Mouse (Mus musculus): Measurements from ENCODE around the gene Thrb. TPM values are rescaled to one million over a fixed set of nuclear protein-coding genes. Genes with fewer than 3 reads are reported as not detected.

Gene Thrb
- polyA plus RNA-seq, 1 experiment, result 0.65 TPM

GRCm38 (mm10) chr14:17885320-17885719 lies 225.3 kb downstream of the Thrb start:
- Histone ChIP-seq H3K36me3 (ENCODE audit: control insufficient read depth, insufficient read depth, low read length) (no peaks in the 10 kb centered on the region), H3K27me3 (ENCODE audit: control insufficient read depth, insufficient read depth, low read length) (no peaks in the 10 kb centered on the region), H3K4me3 (ENCODE audit: extremely low read depth, insufficient read depth, insufficient read length) (no peak overlapping the region), H3K4me1 (ENCODE audit: control insufficient read depth, insufficient read depth, insufficient read length) (no peaks in the 10 kb centered on the region), H3K27ac (ENCODE audit: insufficient read depth, low read length) (no peak overlapping the region)
- no peak for TF ChIP-seq POLR2A (IDR thresholded peaks at IDR 0.05; ENCODE audit: low read depth, low read length)
- no peak for DNase-seq (ENCODE audit: low read depth in 1 of 2, low spot score in 2 of 2)
- 88% methylated on average over 3 of the region's 3 CpGs for WGBS

- Histone ChIP-seq H3K4me1 (ENCODE audit: control insufficient read depth, insufficient read depth, insufficient read length) (no peaks in the 10 kb centered on the region), H3K4me3 (ENCODE audit: extremely low read depth, insufficient read depth, insufficient read length) (no peak overlapping the region), H3K27ac (ENCODE audit: insufficient read depth, low read length) (no peak overlapping the region), H3K27me3 (ENCODE audit: control insufficient read depth, insufficient read depth, low read length) (no peaks in the 10 kb centered on the region), H3K36me3 (ENCODE audit: control insufficient read depth, insufficient read depth, low read length) (no peaks in the 10 kb centered on the region)
- no peak for DNase-seq (ENCODE audit: low read depth in 1 of 2, low spot score in 2 of 2)
- no peak for TF ChIP-seq CTCF (IDR thresholded peaks at IDR 0.05; ENCODE audit: extremely low read depth, insufficient read depth, insufficient read length, insufficient replicate concordance)
- TF ChIP-seq POLR2A (IDR thresholded peaks at IDR 0.05; ENCODE audit: low read depth, low read length), result no peak
- WGBS, result 81% methylated on average over 1 of the region's 1 CpGs
Observed at GRCm38 (mm10) chr14:17894791-17895190, 234.7 kb downstream of the Thrb start.

DNA sequence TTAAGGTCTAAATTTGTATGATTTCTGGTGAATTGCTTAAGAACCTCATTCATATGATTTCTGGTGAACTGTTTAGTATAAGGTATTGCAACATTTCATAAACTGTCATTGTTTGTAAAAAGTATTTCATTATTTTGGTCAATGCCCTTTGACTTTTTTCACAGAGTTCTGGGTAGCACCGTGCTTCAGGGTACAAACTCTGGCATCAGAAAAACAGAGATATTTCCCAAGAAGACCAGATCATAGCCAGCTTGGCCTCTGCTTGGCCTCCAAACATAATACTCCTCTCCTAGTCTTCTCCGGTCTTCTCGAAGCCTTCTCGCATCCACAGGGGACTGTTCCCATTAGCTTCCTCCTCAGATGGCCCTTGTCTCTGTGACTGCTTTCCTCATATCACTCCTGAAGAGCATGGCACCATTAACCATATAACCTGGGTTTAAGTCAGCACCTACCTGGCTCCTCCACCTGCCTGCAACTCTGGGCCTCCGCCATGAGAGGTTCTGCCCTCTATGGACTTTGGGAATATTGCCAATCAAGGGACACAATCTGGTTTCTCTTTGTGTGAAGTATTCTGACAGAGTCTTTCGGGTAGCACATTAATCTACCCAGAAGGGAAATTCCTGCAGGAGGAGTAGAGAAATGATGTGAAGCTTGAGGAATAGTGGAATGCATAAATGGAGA lies 239.8 kb downstream of the Thrb start:
- Histone ChIP-seq H3K4me3 (ENCODE audit: extremely low read depth, insufficient read depth, insufficient read length) (no peak overlapping the region), H3K27ac (ENCODE audit: insufficient read depth, low read length) (no peak overlapping the region), H3K4me1 (ENCODE audit: control insufficient read depth, insufficient read depth, insufficient read length) (no peaks in the 10 kb centered on the region), H3K27me3 (ENCODE audit: control insufficient read depth, insufficient read depth, low read length) (no peaks in the 10 kb centered on the region), H3K36me3 (ENCODE audit: control insufficient read depth, insufficient read depth, low read length) (no peaks in the 10 kb centered on the region)
- WGBS, result 93% methylated on average over 6 of the region's 6 CpGs
- no peak for DNase-seq (ENCODE audit: low read depth in 1 of 2, low spot score in 2 of 2)
- no peak for TF ChIP-seq POLR2A (IDR thresholded peaks at IDR 0.05; ENCODE audit: low read depth, low read length)
- TF ChIP-seq CTCF (IDR thresholded peaks at IDR 0.05; ENCODE audit: extremely low read depth, insufficient read depth, insufficient read length, insufficient replicate concordance), result no peak

GRCm38 (mm10) chr14:17900414-17900795 lies 240.3 kb downstream of the Thrb start:
- Histone ChIP-seq H3K27me3 (ENCODE audit: control insufficient read depth, insufficient read depth, low read length) (no peaks in the 10 kb centered on the region), H3K4me3 (ENCODE audit: extremely low read depth, insufficient read depth, insufficient read length) (no peak overlapping the region), H3K4me1 (ENCODE audit: control insufficient read depth, insufficient read depth, insufficient read length) (no peaks in the 10 kb centered on the region), H3K36me3 (ENCODE audit: control insufficient read depth, insufficient read depth, low read length) (no peaks in the 10 kb centered on the region), H3K27ac (ENCODE audit: insufficient read depth, low read length) (no peak overlapping the region)
- no peak for DNase-seq (ENCODE audit: low read depth in 1 of 2, low spot score in 2 of 2)
- TF ChIP-seq CTCF (IDR thresholded peaks at IDR 0.05; ENCODE audit: extremely low read depth, insufficient read depth, insufficient read length, insufficient replicate concordance), result no peak
- TF ChIP-seq POLR2A (IDR thresholded peaks at IDR 0.05; ENCODE audit: low read depth, low read length), result no peak
- WGBS, result 89% methylated on average over 3 of the region's 3 CpGs

DNA sequence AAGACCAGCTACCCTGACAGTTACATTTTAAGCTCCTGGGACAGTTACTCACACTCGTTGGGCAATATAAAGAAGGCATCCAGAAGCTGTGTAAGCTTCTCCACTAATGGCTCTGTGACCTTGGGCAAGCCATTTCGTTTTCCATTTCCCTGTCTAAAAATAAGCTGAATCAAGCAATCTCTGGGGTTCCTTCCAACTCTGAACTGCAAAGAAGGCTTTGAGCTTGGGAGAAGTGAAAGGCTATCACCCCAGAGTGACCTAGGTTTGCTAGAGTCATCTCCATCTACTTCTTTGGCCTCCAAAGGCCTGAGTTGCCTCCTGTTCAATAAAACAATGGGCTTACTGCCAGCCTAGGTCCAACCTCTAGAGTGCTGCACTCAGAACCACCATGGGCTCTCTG lies 242.4 kb downstream of the Thrb start:
- no peak overlapping the region for H3K27ac ChIP-seq (ENCODE audit: insufficient read depth, low read length)
- H3K4me3 ChIP-seq (ENCODE audit: extremely low read depth, insufficient read depth, insufficient read length), result no peak overlapping the region
- WGBS, result 67% methylated on average over 2 of the region's 2 CpGs
- H3K27me3 ChIP-seq (ENCODE audit: control insufficient read depth, insufficient read depth, low read length), result no peaks in the 10 kb centered on the region
- no peaks in the 10 kb centered on the region for H3K36me3 ChIP-seq (ENCODE audit: control insufficient read depth, insufficient read depth, low read length)
- TF ChIP-seq POLR2A (IDR thresholded peaks at IDR 0.05; ENCODE audit: low read depth, low read length) (no peak), CTCF (IDR thresholded peaks at IDR 0.05; ENCODE audit: extremely low read depth, insufficient read depth, insufficient read length, insufficient replicate concordance) (no peak)
- H3K4me1 ChIP-seq (ENCODE audit: control insufficient read depth, insufficient read depth, insufficient read length), result no peaks in the 10 kb centered on the region
- no peak for DNase-seq (ENCODE audit: low read depth in 1 of 2, low spot score in 2 of 2)

DNA sequence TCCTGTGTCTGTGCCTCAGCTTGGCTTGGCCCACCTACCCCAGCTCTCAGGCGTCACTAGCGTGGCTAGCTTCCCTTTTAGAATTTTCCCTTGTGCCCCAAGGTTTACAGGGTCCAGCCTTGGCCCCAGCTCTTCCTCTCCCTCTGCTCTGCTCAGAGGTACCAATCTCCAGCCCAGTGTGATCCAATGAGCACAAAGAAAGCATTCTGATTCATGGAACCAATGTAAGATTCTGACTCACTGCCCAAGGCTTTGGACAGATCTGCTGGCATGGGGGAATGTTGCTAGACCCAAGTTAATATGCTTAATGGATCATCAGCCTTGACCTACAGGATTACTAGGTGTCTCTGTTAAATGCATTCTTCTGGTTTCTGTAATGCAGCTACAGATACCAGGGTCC lies 243.1 kb downstream of the Thrb start:
- DNase-seq (ENCODE audit: low read depth in 1 of 2, low spot score in 2 of 2), result no peak

GRCm38 (mm10) chr14:17904554-17904953 lies 244.5 kb downstream of the Thrb start:
- WGBS, result 73% methylated on average over 1 of the region's 1 CpGs

More for the DNA sequence above, 243.1 kb downstream of the Thrb start:
- H3K27ac ChIP-seq (ENCODE audit: insufficient read depth, low read length), result no peak overlapping the region
- 71% methylated on average over 2 of the region's 2 CpGs for WGBS
- H3K4me3 ChIP-seq (ENCODE audit: extremely low read depth, insufficient read depth, insufficient read length), result no peak overlapping the region
- H3K27me3 ChIP-seq (ENCODE audit: control insufficient read depth, insufficient read depth, low read length), result no peaks in the 10 kb centered on the region
- H3K36me3 ChIP-seq (ENCODE audit: control insufficient read depth, insufficient read depth, low read length), result no peaks in the 10 kb centered on the region
- no peaks in the 10 kb centered on the region for H3K4me1 ChIP-seq (ENCODE audit: control insufficient read depth, insufficient read depth, insufficient read length)
- TF ChIP-seq CTCF (IDR thresholded peaks at IDR 0.05; ENCODE audit: extremely low read depth, insufficient read depth, insufficient read length, insufficient replicate concordance) (no peak), POLR2A (IDR thresholded peaks at IDR 0.05; ENCODE audit: low read depth, low read length) (no peak)

More at GRCm38 (mm10) chr14:17904554-17904953, 244.5 kb downstream of the Thrb start:
- no peak for TF ChIP-seq POLR2A (IDR thresholded peaks at IDR 0.05; ENCODE audit: low read depth, low read length)
- TF ChIP-seq CTCF (IDR thresholded peaks at IDR 0.05; ENCODE audit: extremely low read depth, insufficient read depth, insufficient read length, insufficient replicate concordance), result no peak
- DNase-seq (ENCODE audit: low read depth in 1 of 2, low spot score in 2 of 2), result no peak
- Histone ChIP-seq H3K36me3 (ENCODE audit: control insufficient read depth, insufficient read depth, low read length) (no peaks in the 10 kb centered on the region), H3K27me3 (ENCODE audit: control insufficient read depth, insufficient read depth, low read length) (no peaks in the 10 kb centered on the region), H3K4me1 (ENCODE audit: control insufficient read depth, insufficient read depth, insufficient read length) (no peaks in the 10 kb centered on the region), H3K27ac (ENCODE audit: insufficient read depth, low read length) (no peak overlapping the region), H3K4me3 (ENCODE audit: extremely low read depth, insufficient read depth, insufficient read length) (no peak overlapping the region)
